Mouse (Mus musculus) heart, embryonic 12.5 days (tissue): Measurements from ENCODE around the gene Nol6. TPM values are rescaled to one million over a fixed set of nuclear protein-coding genes. Genes with fewer than 3 reads are reported as not detected.

Experiments used
- ATAC-seq: fragments of 200-750 bp; cut with Nextera tagmentation; 2 replicates; pipeline ENCODE4 v1.8.0; 2017; ENCODE audit warnings: moderate TSS enrichment, moderate library complexity; ENCODE audit not compliant: insufficient number of reproducible peaks, low FRiP score
- H3K27ac ChIP-seq: fragments of 300-500 bp; sonication (generic); 2 replicates; pipeline ENCODE4 v1.5.1; 2016; ENCODE audit warnings: mild to moderate bottlenecking, moderate library complexity; ENCODE audit not compliant: poor library complexity, severe bottlenecking
- H3K27me3 ChIP-seq: fragments of 300-500 bp; sonication (generic); replicated peaks from 2 replicates; pipeline ENCODE4 v1.6.1; 2016; ENCODE audit warnings: mild to moderate bottlenecking, moderate library complexity
- H3K36me3 ChIP-seq: fragments of 300-500 bp; sonication (generic); 2 replicates; pipeline ENCODE4 v1.6.1; 2016; ENCODE audit warnings: mild to moderate bottlenecking, moderate library complexity
- H3K4me1 ChIP-seq: fragments of 300-500 bp; sonication (generic); replicated peaks from 2 replicates; pipeline ENCODE4 v1.6.1; 2016; ENCODE audit warnings: mild to moderate bottlenecking
- H3K4me2 ChIP-seq: fragments of 300-500 bp; sonication (generic); 2 replicates; pipeline ENCODE4 v1.6.1; 2016; ENCODE audit warnings: mild to moderate bottlenecking, moderate library complexity
- H3K4me3 ChIP-seq: fragments of 300-500 bp; sonication (generic); 2 replicates; pipeline ENCODE4 v1.5.1; 2016; ENCODE audit warnings: mild to moderate bottlenecking
- H3K9ac ChIP-seq: fragments of 300-500 bp; sonication (generic); 2 replicates; pipeline ENCODE4 v1.6.1; 2016; ENCODE audit warnings: mild to moderate bottlenecking, moderate library complexity
- H3K9me3 ChIP-seq: fragments of 300-500 bp; sonication (generic); replicated peaks from 2 replicates; pipeline ENCODE4 v1.6.1; 2016; ENCODE audit warnings: mild to moderate bottlenecking, moderate library complexity
- WGBS: fragments of 180-500 bp; shearing (Covaris S2); methylation state at CpG from one replicate; pipeline ENCODE4 v1.1.7; 2016; 5-methylcytosine and 5-hydroxymethylcytosine counted together
- polyA plus RNA-seq: library from polyadenylated mRNA; unstranded; fragments of >200 nt; fragmentation: Nextera tagmentation; extraction: Ambion mirVana; gene quantifications from 2 replicates; pipeline ENCODE4 v1.2.1, GENCODE M21; 2016

Gene Nol6
- 21.6 and 22.0 TPM in 2 replicates for polyA plus RNA-seq

GRCm38 (mm10) chr4:41124180-41124951 lies at the start of gene Nol6:
Nol6 (minus strand) TSS chr4:41124455.
- Histone ChIP-seq H3K4me2 (peak within 1 kb of the TSS; percentile 80), H3K4me1 (peaks cover 8% of the 10 kb centered on the region), H3K27ac (no peak within 1 kb of the TSS), H3K36me3 (peaks cover 33% of the 10 kb centered on the region), H3K27me3 (no peaks in the 10 kb centered on the region), H3K9ac (peak within 1 kb of the TSS; percentile 68), H3K4me3 (peak within 1 kb of the TSS; percentile 66), H3K9me3 (no peaks in the 10 kb centered on the region)
- 3% methylated on average over 28 of the region's 29 CpGs for WGBS
- ATAC-seq: peak; percentile 99

GRCm38 (mm10) chr4:41170970-41171369 lies 46.7 kb upstream of the Nol6 start:
- Histone ChIP-seq H3K36me3 (peaks cover 35% of the 10 kb centered on the region), H3K4me3 (no peak overlapping the region), H3K9me3 (no peaks in the 10 kb centered on the region), H3K4me2 (no peak overlapping the region), H3K9ac (no peak overlapping the region), H3K27me3 (no peaks in the 10 kb centered on the region), H3K4me1 (0 out of 2 replicates have a peak, but pooled peaks cover 3% of the 10 kb centered on the region), H3K27ac (no peak overlapping the region)
- 90% methylated on average over 2 of the region's 2 CpGs for WGBS
- ATAC-seq: no peak

- ATAC-seq: no peak
- no peak overlapping the region for H3K4me3 ChIP-seq
- no peaks in the 10 kb centered on the region for H3K27me3 ChIP-seq
- no peak overlapping the region for H3K9ac ChIP-seq
- 0 out of 2 replicates have a peak overlapping the region, but pooled peaks have one; percentile 16 for H3K27ac ChIP-seq
- peaks cover 13% of the 10 kb centered on the region for H3K4me1 ChIP-seq
- no peaks in the 10 kb centered on the region for H3K9me3 ChIP-seq
- H3K36me3 ChIP-seq: peaks cover 18% of the 10 kb centered on the region
- WGBS: 65% methylated on average over 6 of the region's 6 CpGs
- no peak overlapping the region for H3K4me2 ChIP-seq
Observed at GRCm38 (mm10) chr4:41165693-41166475, 41.6 kb upstream of the Nol6 start.

GRCm38 (mm10) chr4:41164974-41165373 lies 40.7 kb upstream of the Nol6 start:
- H3K9me3 ChIP-seq: no peaks in the 10 kb centered on the region
- peaks cover 11% of the 10 kb centered on the region for H3K4me1 ChIP-seq
- H3K27me3 ChIP-seq: no peaks in the 10 kb centered on the region
- no peak overlapping the region for H3K4me3 ChIP-seq
- WGBS: 37% methylated on average over 2 of the region's 2 CpGs
- ATAC-seq: no peak
- no peak overlapping the region for H3K9ac ChIP-seq
- no peak overlapping the region for H3K27ac ChIP-seq
- peaks cover 18% of the 10 kb centered on the region for H3K36me3 ChIP-seq
- H3K4me2 ChIP-seq: no peak overlapping the region

GRCm38 (mm10) chr4:41161232-41161631 lies 37.0 kb upstream of the Nol6 start:
- H3K36me3 ChIP-seq: no peaks in the 10 kb centered on the region
- WGBS: 95% methylated on average over 3 of the region's 3 CpGs
- H3K4me3 ChIP-seq: no peak overlapping the region
- H3K27ac ChIP-seq: no peak overlapping the region
- H3K4me1 ChIP-seq: peaks cover 23% of the 10 kb centered on the region
- H3K27me3 ChIP-seq: no peaks in the 10 kb centered on the region
- no peak overlapping the region for H3K4me2 ChIP-seq
- H3K9me3 ChIP-seq: no peaks in the 10 kb centered on the region
- H3K9ac ChIP-seq: no peak overlapping the region
- no peak for ATAC-seq

- ATAC-seq: no peak
- Histone ChIP-seq H3K36me3 (0 out of 2 replicates have a peak, but pooled peaks cover 2% of the 10 kb centered on the region), H3K4me1 (peaks cover 13% of the 10 kb centered on the region), H3K9ac (no peak overlapping the region), H3K9me3 (no peaks in the 10 kb centered on the region), H3K4me2 (no peak overlapping the region), H3K27me3 (no peaks in the 10 kb centered on the region), H3K27ac (no peak overlapping the region; the same call in 1 of the 2 replicates), H3K4me3 (no peak overlapping the region)
- 88% methylated on average over 1 of the region's 1 CpGs for WGBS
Observed at GRCm38 (mm10) chr4:41158251-41158650, 34.0 kb upstream of the Nol6 start.

- Histone ChIP-seq H3K27ac (no peak overlapping the region), H3K4me1 (peaks cover 13% of the 10 kb centered on the region), H3K4me2 (no peak overlapping the region), H3K9me3 (no peaks in the 10 kb centered on the region), H3K9ac (no peak overlapping the region), H3K4me3 (no peak overlapping the region), H3K27me3 (no peaks in the 10 kb centered on the region), H3K36me3 (0 out of 2 replicates have a peak, but pooled peaks cover 2% of the 10 kb centered on the region)
- WGBS: 82% methylated on average over 9 of the region's 9 CpGs
- no peak for ATAC-seq
Observed at GRCm38 (mm10) chr4:41156961-41157360, 32.7 kb upstream of the Nol6 start.

GRCm38 (mm10) chr4:41153146-41153545 lies 28.9 kb upstream of the Nol6 start:
- H3K36me3 ChIP-seq: peaks cover 14% of the 10 kb centered on the region
- H3K4me1 ChIP-seq: peaks cover 10% of the 10 kb centered on the region
- no peak overlapping the region for H3K4me3 ChIP-seq
- no peaks in the 10 kb centered on the region for H3K27me3 ChIP-seq
- H3K27ac ChIP-seq: no peak overlapping the region
- WGBS: 96% methylated on average over 3 of the region's 3 CpGs
- H3K9ac ChIP-seq: no peak overlapping the region
- no peak for ATAC-seq
- H3K9me3 ChIP-seq: no peaks in the 10 kb centered on the region
- H3K4me2 ChIP-seq: no peak overlapping the region

GRCm38 (mm10) chr4:41151186-41151585 lies 26.9 kb upstream of the Nol6 start:
- Histone ChIP-seq H3K36me3 (peaks cover 18% of the 10 kb centered on the region), H3K27me3 (no peaks in the 10 kb centered on the region), H3K4me1 (no peaks in the 10 kb centered on the region), H3K9ac (no peak overlapping the region), H3K9me3 (no peaks in the 10 kb centered on the region), H3K4me2 (no peak overlapping the region), H3K27ac (no peak overlapping the region), H3K4me3 (no peak overlapping the region)
- WGBS: 89% methylated on average over 7 of the region's 7 CpGs
- ATAC-seq: no peak

GRCm38 (mm10) chr4:41149891-41150290 lies 25.6 kb upstream of the Nol6 start:
- WGBS: 85% methylated on average over 3 of the region's 3 CpGs
- ATAC-seq: no peak
- no peaks in the 10 kb centered on the region for H3K9me3 ChIP-seq

GRCm38 (mm10) chr4:41142601-41143000 lies 18.3 kb upstream of the Nol6 start:
- Histone ChIP-seq H3K9ac (no peak overlapping the region), H3K4me2 (no peak overlapping the region), H3K27me3 (no peaks in the 10 kb centered on the region), H3K4me3 (no peak overlapping the region), H3K36me3 (peaks cover 47% of the 10 kb centered on the region), H3K9me3 (no peaks in the 10 kb centered on the region), H3K4me1 (no peaks in the 10 kb centered on the region; the same call in none of the 2 replicates), H3K27ac (no peak overlapping the region)
- WGBS: 92% methylated on average over 2 of the region's 2 CpGs
- ATAC-seq: no peak

More at GRCm38 (mm10) chr4:41149891-41150290, 25.6 kb upstream of the Nol6 start:
- Histone ChIP-seq H3K4me2 (no peak overlapping the region), H3K27ac (no peak overlapping the region), H3K4me3 (no peak overlapping the region), H3K36me3 (peaks cover 20% of the 10 kb centered on the region), H3K27me3 (no peaks in the 10 kb centered on the region), H3K4me1 (no peaks in the 10 kb centered on the region), H3K9ac (no peak overlapping the region)
